Mouse (Mus musculus): ENCODE measurements around the gene Arid4b. TPM values are rescaled to one million over a fixed set of nuclear protein-coding genes. Genes with fewer than 3 reads are reported as not detected.

Arid4b gene
- polyA plus RNA-seq, 3 experiments from 2014 or later = 49.5 to 68.7 (median 53.9) TPM

- ATAC-seq = peak; percentile 25
Observed at GRCm38 (mm10) chr13:14062209-14063012, 621 bp upstream of the Arid4b start.

- no peak for ATAC-seq
Observed at GRCm38 (mm10) chr13:14063942-14064271, 875 bp downstream of the Arid4b start.

- peak; percentile 6 for ATAC-seq
Observed at GRCm38 (mm10) chr13:14064341-14065027, 1.5 kb downstream of the Arid4b start.

GRCm38 (mm10) chr13:14065028-14065380 is 2.0 kb downstream of the Arid4b start:
- ATAC-seq = no peak

- ATAC-seq = no peak
Observed at GRCm38 (mm10) chr13:14065701-14066100, 2.7 kb downstream of the Arid4b start.

GRCm38 (mm10) chr13:14068035-14068434 is 5.0 kb downstream of the Arid4b start:
- no peak for ATAC-seq

GRCm38 (mm10) chr13:14069291-14069690 is 6.3 kb downstream of the Arid4b start:
- no peak for ATAC-seq

- no peak for ATAC-seq
Observed at GRCm38 (mm10) chr13:14074371-14074770, 11.3 kb downstream of the Arid4b start.

- ATAC-seq = no peak
Observed at GRCm38 (mm10) chr13:14075326-14075725, 12.3 kb downstream of the Arid4b start.

- no peak for ATAC-seq
Observed at GRCm38 (mm10) chr13:14088669-14089068, 25.6 kb downstream of the Arid4b start.

GRCm38 (mm10) chr13:14103026-14103425 is 40.0 kb downstream of the Arid4b start:
- no peak for ATAC-seq

- no peak for ATAC-seq
Observed at GRCm38 (mm10) chr13:14110154-14110873, 47.3 kb downstream of the Arid4b start.

- no peak for ATAC-seq
Observed at GRCm38 (mm10) chr13:14111146-14111545, 48.1 kb downstream of the Arid4b start.

- ATAC-seq = no peak
Observed at GRCm38 (mm10) chr13:14113746-14114528, 50.9 kb downstream of the Arid4b start.

GRCm38 (mm10) chr13:14115805-14116204 is 52.8 kb downstream of the Arid4b start:
- no peak for ATAC-seq

- no peak for ATAC-seq
Observed at GRCm38 (mm10) chr13:14131651-14132050, 68.6 kb downstream of the Arid4b start.

- no peak for ATAC-seq
Observed at GRCm38 (mm10) chr13:14142294-14142966, 79.4 kb downstream of the Arid4b start.

- ATAC-seq = peak; percentile 48
Observed at GRCm38 (mm10) chr13:14177989-14178388, 115.0 kb downstream of the Arid4b start.

GRCm38 (mm10) chr13:14179669-14180068 is 116.6 kb downstream of the Arid4b start:
- ATAC-seq = no peak

GRCm38 (mm10) chr13:14245946-14246345 is 182.9 kb downstream of the Arid4b start:
- ATAC-seq = no peak

All from inflammation-experienced regulatory T-cells, adult 6 months (primary cell).